In the genomic region with DNA sequence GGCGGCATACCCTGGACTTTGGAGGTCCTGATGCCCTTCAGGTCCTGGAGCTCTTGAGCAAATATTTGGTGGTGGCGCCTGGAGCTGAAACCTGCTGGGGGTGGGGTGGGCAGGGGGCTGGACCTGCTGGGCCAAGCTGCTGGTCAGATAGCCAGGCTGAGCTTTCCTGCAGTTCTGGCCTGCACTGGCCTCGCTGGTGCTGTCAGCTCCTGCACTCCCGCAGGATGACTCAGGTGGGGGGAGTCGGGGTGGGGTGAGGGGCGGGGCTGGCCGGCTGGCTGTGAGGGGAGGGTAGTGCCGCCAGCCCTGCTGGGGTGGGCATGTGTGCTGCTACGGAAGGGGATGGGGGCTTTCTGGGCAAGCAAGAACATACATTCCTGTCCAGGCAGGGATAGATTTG, we compare ENCODE assay signal across 8 mouse cellular contexts. TPM values are rescaled to one million over a fixed set of nuclear protein-coding genes. Genes with fewer than 3 reads are reported as not detected.
A peak's percentile ranks its signal among the peaks of the same experiment; 100 is the strongest.
DNase-seq lines count a peak whose midpoint lies in the region; ATAC-seq and TF ChIP-seq lines count a peak whose summit lies in the region.
"Had no signal": no experiment of that assay in that cellular context is flagged by ENCODE, and none has a peak within 500 bp of the region (broad histone marks: within the 10 kb centered on the region; RNA-seq: fewer than 3 reads in every experiment).

No protein-coding gene starts in this region.

- 32% methylated on average over 9 of the region's 9 CpGs for WGBS in kidney, postnatal 0 days
- 18% methylated on average over 9 of the region's 9 CpGs for WGBS in embryonic facial prominence, embryonic 13.5 days
- 8% methylated on average over 9 of the region's 9 CpGs for WGBS in limb, embryonic 11.5 days
- WGBS in neural tube, embryonic 15.5 days, result 11% methylated on average over 9 of the region's 9 CpGs

- TF ChIP-seq CTCF in kidney, postnatal 0 days (IDR thresholded peaks at IDR 0.05; ENCODE audit: low read depth), result no peak

- DNase-seq in kidney, postnatal 0 days (ENCODE audit: low spot score), result no peak
- no peak for DNase-seq in kidney, postnatal 14 days
- DNase-seq in limb, embryonic 11.5 days (ENCODE audit: low spot score), result peak; percentile 28
- DNase-seq in retina, embryonic 14.5 days (ENCODE audit: low spot score), result no peak
- no peak for DNase-seq in left cerebral cortex, adult 8-10 months (ENCODE audit: low spot score in 2 of 2)
- DNase-seq: thymus, postnatal 14 days had no signal

- no peaks in the 10 kb centered on the region for H3K9me3 ChIP-seq in kidney, postnatal 0 days (replicated peaks; ENCODE audit: low read length)
- no peaks in the 10 kb centered on the region for H3K9me3 ChIP-seq in embryonic facial prominence, embryonic 13.5 days
- no peaks in the 10 kb centered on the region for H3K9me3 ChIP-seq in limb, embryonic 11.5 days (ENCODE audit: control insufficient read depth, low read length)
- H3K9me3 ChIP-seq in neural tube, embryonic 15.5 days (replicated peaks), result no peaks in the 10 kb centered on the region

- peaks cover 42% of the 10 kb centered on the region for H3K36me3 ChIP-seq in kidney, postnatal 0 days (ENCODE audit: insufficient read depth, low read length)
- H3K36me3 ChIP-seq in embryonic facial prominence, embryonic 13.5 days, result peaks cover 46% of the 10 kb centered on the region
- peaks cover 23% of the 10 kb centered on the region for H3K36me3 ChIP-seq in limb, embryonic 11.5 days (ENCODE audit: control insufficient read depth, insufficient read depth, low read length)
- peaks cover 30% of the 10 kb centered on the region for H3K36me3 ChIP-seq in neural tube, embryonic 15.5 days

- 0 out of 2 replicates have a peak overlapping the region, but pooled peaks have one; percentile 13 for H3K4me3 ChIP-seq in kidney, postnatal 0 days (replicated peaks; ENCODE audit: low read depth, low read length)
- H3K4me3 ChIP-seq in embryonic facial prominence, embryonic 13.5 days, result peak overlapping the region; percentile 19; the same call in 1 of the 2 replicates
- no peak overlapping the region for H3K4me3 ChIP-seq in limb, embryonic 11.5 days (ENCODE audit: low read depth, low read length)
- H3K4me3 ChIP-seq in neural tube, embryonic 15.5 days (replicated peaks), result no peak overlapping the region

- no peaks in the 10 kb centered on the region for H3K27me3 ChIP-seq in kidney, postnatal 0 days (ENCODE audit: insufficient read depth, low read length)
- no peaks in the 10 kb centered on the region for H3K27me3 ChIP-seq in embryonic facial prominence, embryonic 13.5 days
- H3K27me3 ChIP-seq in limb, embryonic 11.5 days (ENCODE audit: control insufficient read depth, insufficient read depth, low read length), result no peaks in the 10 kb centered on the region
- peaks cover 10% of the 10 kb centered on the region for H3K27me3 ChIP-seq in neural tube, embryonic 15.5 days (replicated peaks)

- H3K4me1 ChIP-seq in kidney, postnatal 0 days (replicated peaks; ENCODE audit: insufficient read depth, low read length), result peaks cover 25% of the 10 kb centered on the region
- peaks cover 41% of the 10 kb centered on the region for H3K4me1 ChIP-seq in embryonic facial prominence, embryonic 13.5 days
- peaks cover 38% of the 10 kb centered on the region for H3K4me1 ChIP-seq in limb, embryonic 11.5 days (ENCODE audit: control insufficient read depth, insufficient read depth, low read length)
- H3K4me1 ChIP-seq in neural tube, embryonic 15.5 days, result peaks cover 44% of the 10 kb centered on the region

- ATAC-seq in kidney, postnatal 0 days (replicated peaks; ENCODE audit: low FRiP score, low read depth), result no peak
- ATAC-seq in embryonic facial prominence, embryonic 13.5 days (ENCODE audit: insufficient number of reproducible peaks, insufficient read depth, low FRiP score, low TSS enrichment, low read depth), result no peak
- no peak for ATAC-seq in limb, embryonic 11.5 days (ENCODE audit: insufficient number of reproducible peaks, low FRiP score, low TSS enrichment, low read depth)
- ATAC-seq in neural tube, embryonic 15.5 days (ENCODE audit: low FRiP score), result no peak

- H3K9ac ChIP-seq in kidney, postnatal 0 days (ENCODE audit: low read depth, low read length), result peak overlapping the region; percentile 19; the same call in 1 of the 2 replicates
- H3K9ac ChIP-seq in embryonic facial prominence, embryonic 13.5 days, result no peak overlapping the region; the same call in 1 of the 2 replicates
- H3K9ac ChIP-seq in limb, embryonic 11.5 days (ENCODE audit: low read length), result no peak overlapping the region
- 0 out of 2 replicates have a peak overlapping the region, but pooled peaks have one; percentile 10 for H3K9ac ChIP-seq in neural tube, embryonic 15.5 days (replicated peaks)

- peak overlapping the region; percentile 82 for H3K27ac ChIP-seq in kidney, postnatal 0 days
- peak overlapping the region; percentile 28; the same call in 1 of the 2 replicates for H3K27ac ChIP-seq in embryonic facial prominence, embryonic 13.5 days
- no peak overlapping the region for H3K27ac ChIP-seq in limb, embryonic 11.5 days (replicated peaks; ENCODE audit: low read depth, low read length)
- no peak overlapping the region for H3K27ac ChIP-seq in neural tube, embryonic 15.5 days (replicated peaks)

- peak overlapping the region; percentile 69 for H3K4me2 ChIP-seq in kidney, postnatal 0 days (ENCODE audit: low read length)
- H3K4me2 ChIP-seq in embryonic facial prominence, embryonic 13.5 days, result peak overlapping the region; percentile 85
- H3K4me2 ChIP-seq in limb, embryonic 11.5 days (ENCODE audit: low read depth, severe bottlenecking), result peak overlapping the region; percentile 87; the same call in 1 of the 2 replicates
- H3K4me2 ChIP-seq in neural tube, embryonic 15.5 days, result peak overlapping the region; percentile 91; the same call in 1 of the 2 replicates

RNA-seq across cellular contexts. Expression of gene Slc4a2, which starts 5.0 kb away (rescaled TPM):
- 30.8 and 35.5 TPM in 2 replicates for polyA plus RNA-seq in kidney, postnatal 0 days (2015; fragmentation: Nextera tagmentation; extraction: Ambion mirVana)
- 41.0 and 41.2 TPM in 2 replicates for polyA plus RNA-seq in embryonic facial prominence, embryonic 13.5 days (2015; fragmentation: Nextera tagmentation; extraction: Ambion mirVana)
- polyA plus RNA-seq in limb, embryonic 11.5 days (2014; fragmentation: Nextera tagmentation; extraction: Ambion mirVana), result 26.9 and 28.0 TPM in 2 replicates
- 15.3 and 19.1 TPM in 2 replicates for polyA plus RNA-seq in neural tube, embryonic 15.5 days (2015; fragmentation: Nextera tagmentation; extraction: Ambion mirVana)
- total RNA-seq in left cerebral cortex, adult 8-10 months (2022), result 10 to 100 TPM; 31.0 to 52.6 (median 39.2) TPM

RNA-seq across cellular contexts. Expression of gene Cdk5, which starts 5.3 kb away (rescaled TPM):
- polyA plus RNA-seq in kidney, postnatal 0 days (2015; fragmentation: Nextera tagmentation; extraction: Ambion mirVana), result 47.2 and 51.3 TPM in 2 replicates
- 55.7 and 62.1 TPM in 2 replicates for polyA plus RNA-seq in embryonic facial prominence, embryonic 13.5 days (2015; fragmentation: Nextera tagmentation; extraction: Ambion mirVana)
- polyA plus RNA-seq in limb, embryonic 11.5 days (2014; fragmentation: Nextera tagmentation; extraction: Ambion mirVana), result 48.6 and 49.2 TPM in 2 replicates
- 113 and 133 TPM in 2 replicates for polyA plus RNA-seq in neural tube, embryonic 15.5 days (2015; fragmentation: Nextera tagmentation; extraction: Ambion mirVana)
- total RNA-seq in left cerebral cortex, adult 8-10 months (2022), result 100 to 1,000 TPM; 121 to 136 (median 129) TPM

RNA-seq across cellular contexts. Expression of gene Asic3, which starts 15.4 kb away (rescaled TPM):
- 0.40 and 0.46 TPM in 2 replicates for polyA plus RNA-seq in kidney, postnatal 0 days (2015; fragmentation: Nextera tagmentation; extraction: Ambion mirVana)
- 3.3 and 3.5 TPM in 2 replicates for polyA plus RNA-seq in embryonic facial prominence, embryonic 13.5 days (2015; fragmentation: Nextera tagmentation; extraction: Ambion mirVana)
- polyA plus RNA-seq in limb, embryonic 11.5 days (2014; fragmentation: Nextera tagmentation; extraction: Ambion mirVana), result 0.33 and 0.40 TPM in 2 replicates
- polyA plus RNA-seq in neural tube, embryonic 15.5 days (2015; fragmentation: Nextera tagmentation; extraction: Ambion mirVana), result 1.6 and 2.4 TPM in 2 replicates
- total RNA-seq in left cerebral cortex, adult 8-10 months (2022), result 1 to 10 TPM in 1 of 4 experiments, under 1 TPM in 3; 0.16 to 1.1 (median 0.34) TPM

RNA-seq across cellular contexts. Expression of gene Fastk, which starts 16.5 kb away (rescaled TPM):
- polyA plus RNA-seq in kidney, postnatal 0 days (2015; fragmentation: Nextera tagmentation; extraction: Ambion mirVana), result 117 and 120 TPM in 2 replicates
- 106 and 109 TPM in 2 replicates for polyA plus RNA-seq in embryonic facial prominence, embryonic 13.5 days (2015; fragmentation: Nextera tagmentation; extraction: Ambion mirVana)
- polyA plus RNA-seq in limb, embryonic 11.5 days (2014; fragmentation: Nextera tagmentation; extraction: Ambion mirVana), result 89.6 and 95.1 TPM in 2 replicates
- 111 TPM in 2 replicates for polyA plus RNA-seq in neural tube, embryonic 15.5 days (2015; fragmentation: Nextera tagmentation; extraction: Ambion mirVana)
- total RNA-seq in left cerebral cortex, adult 8-10 months (2022), result 100 to 1,000 TPM; 128 to 142 (median 135) TPM

RNA-seq across cellular contexts. Expression of gene Tmub1, which starts 19.1 kb away (rescaled TPM):
- 27.0 and 28.0 TPM in 2 replicates for polyA plus RNA-seq in kidney, postnatal 0 days (2015; fragmentation: Nextera tagmentation; extraction: Ambion mirVana)
- polyA plus RNA-seq in embryonic facial prominence, embryonic 13.5 days (2015; fragmentation: Nextera tagmentation; extraction: Ambion mirVana), result 20.2 and 22.8 TPM in 2 replicates
- 25.4 and 27.1 TPM in 2 replicates for polyA plus RNA-seq in limb, embryonic 11.5 days (2014; fragmentation: Nextera tagmentation; extraction: Ambion mirVana)
- polyA plus RNA-seq in neural tube, embryonic 15.5 days (2015; fragmentation: Nextera tagmentation; extraction: Ambion mirVana), result 54.8 and 62.8 TPM in 2 replicates
- total RNA-seq in left cerebral cortex, adult 8-10 months (2022), result 10 to 100 TPM; 24.2 to 30.3 (median 27.3) TPM

Comparison
In these comparisons a context has a peak if more than half of its experiments do, and no peak if none do; other contexts are left out.
1. H3K27ac ChIP-seq: peak in kidney, postnatal 0 days (single experiment) and embryonic facial prominence, embryonic 13.5 days (single experiment); none in limb, embryonic 11.5 days (single experiment) and neural tube, embryonic 15.5 days (single experiment).
2. H3K4me3 ChIP-seq: peak in kidney, postnatal 0 days (single experiment) and embryonic facial prominence, embryonic 13.5 days (single experiment); none in limb, embryonic 11.5 days (single experiment) and neural tube, embryonic 15.5 days (single experiment).
3. H3K9ac ChIP-seq: peak in kidney, postnatal 0 days (single experiment) and neural tube, embryonic 15.5 days (single experiment); none in embryonic facial prominence, embryonic 13.5 days (single experiment) and limb, embryonic 11.5 days (single experiment).
4. Peak in every context shown above with its lines, with median percentiles within 50 percentile points of each other: H3K4me2 ChIP-seq.